Mouse (Mus musculus): ENCODE data around the gene Tspan9.

DNA sequence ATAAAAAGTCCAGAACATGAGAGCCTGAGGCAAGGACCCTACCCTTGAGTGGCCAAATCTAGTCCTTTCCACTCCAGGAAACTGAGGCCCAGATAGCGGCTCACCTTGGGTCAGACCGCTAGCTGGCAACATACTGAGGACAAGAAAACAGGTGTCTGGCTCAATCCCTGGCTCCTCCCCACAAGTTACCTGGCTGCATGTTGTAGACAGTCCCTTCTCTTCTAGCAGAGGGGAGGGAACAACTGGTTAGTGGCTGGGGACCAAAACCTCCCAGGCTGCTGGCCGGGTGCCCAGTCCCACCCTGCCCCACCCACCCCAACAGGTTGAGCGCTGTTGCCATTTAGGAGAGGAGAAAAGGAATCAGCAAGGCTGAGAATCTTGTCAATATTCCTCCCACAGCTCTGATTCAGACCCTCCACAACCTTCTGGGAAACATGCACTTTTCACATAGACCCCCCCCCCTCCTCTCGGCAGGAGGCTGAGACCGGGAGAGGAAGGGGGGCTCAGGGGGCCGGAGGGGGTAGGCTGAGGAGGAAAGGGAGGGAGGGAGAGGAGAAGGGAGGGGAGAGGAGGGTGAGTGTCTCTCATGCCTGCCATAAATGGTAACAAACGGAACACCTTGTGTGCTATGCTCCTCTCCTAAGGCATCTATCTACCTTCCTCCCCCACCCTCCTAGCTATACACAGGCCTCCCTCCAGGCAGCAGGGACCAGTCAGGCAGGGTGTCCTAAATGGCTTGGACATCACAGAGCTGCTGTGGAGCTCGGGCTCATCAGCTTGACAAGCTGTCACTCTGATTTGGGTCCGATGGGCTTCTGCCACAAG is 122.1 kb downstream of the Tspan9 start:
- no peak for TF ChIP-seq CTCF (IDR thresholded peaks at IDR 0.05; ENCODE audit: low read depth)
- no peak for TF ChIP-seq EP300 (IDR thresholded peaks at IDR 0.05; ENCODE audit: low read depth)
